Mouse (Mus musculus) brain, embryonic 14.5 days (tissue): Measurements from ENCODE around the gene Nkx6-1.

Source experiments
- CTCF ChIP-seq: fragments of 200-500 bp; IDR thresholded peaks from 2 replicates; pipeline ENCODE4 v1.5.1; 2012; ENCODE audit warnings: inconsistent platforms, mild to moderate bottlenecking, moderate library complexity, borderline replicate concordance; ENCODE audit not compliant: insufficient read depth, insufficient read length; ENCODE audit errors: extremely low read depth
- POLR2A ChIP-seq: fragments of 200-500 bp; IDR thresholded peaks from 2 replicates; pipeline ENCODE4 v1.6.1; 2012; ENCODE audit warnings: mild to moderate bottlenecking, inconsistent platforms, borderline replicate concordance; ENCODE audit not compliant: poor library complexity, insufficient read depth, insufficient read length, severe bottlenecking; ENCODE audit errors: extremely low read depth

DNA sequence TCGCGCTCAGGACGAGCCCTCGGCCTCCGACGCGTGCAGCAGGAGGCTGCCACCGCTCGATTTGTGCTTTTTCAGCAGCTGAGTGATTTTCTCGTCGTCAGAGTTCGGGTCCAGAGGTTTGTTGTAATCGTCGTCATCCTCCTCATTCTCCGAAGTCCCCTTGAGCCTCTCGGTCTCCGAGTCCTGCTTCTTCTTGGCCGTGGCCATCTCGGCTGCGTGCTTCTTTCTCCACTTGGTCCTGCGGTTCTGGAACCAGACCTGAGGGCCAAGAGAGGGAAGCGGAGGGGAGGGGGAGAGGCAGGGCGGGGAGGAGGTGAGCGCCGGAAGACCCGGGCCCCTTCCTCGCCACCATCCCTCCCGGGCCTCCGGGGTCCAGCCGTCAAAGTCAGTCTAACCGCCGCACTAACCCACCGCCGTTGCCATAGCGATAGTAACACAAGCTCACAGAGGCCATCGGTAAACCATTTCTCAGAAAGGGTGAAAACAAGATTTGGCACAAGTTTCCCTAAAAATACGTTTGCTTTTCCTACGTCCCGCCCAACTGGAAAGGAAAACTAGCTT is 5.3 kb downstream of the Nkx6-1 start:
- no peak for TF ChIP-seq CTCF
- TF ChIP-seq POLR2A: no peak
